Mouse (Mus musculus) spleen, postnatal 36 days (tissue): ENCODE results near the gene Nkiras2.
"Not testable (repeated sequence)": the region's sequence is repeated elsewhere in the genome, so short reads cannot be mapped to it uniquely, and the experiment has no call there.

Source experiments
- DNase-seq, 2 experiments: peaks; one replicate each; pipeline ENCODE4 v3.0.0; 2022; ENCODE audit warnings: low spot score in 2 of 2, mixed read lengths in 1 of 2

Gene Nkiras2

GRCm38 (mm10) chr11:100628862-100629352, 9.9 kb downstream of the Nkiras2 start:
- no peak for DNase-seq

DNA sequence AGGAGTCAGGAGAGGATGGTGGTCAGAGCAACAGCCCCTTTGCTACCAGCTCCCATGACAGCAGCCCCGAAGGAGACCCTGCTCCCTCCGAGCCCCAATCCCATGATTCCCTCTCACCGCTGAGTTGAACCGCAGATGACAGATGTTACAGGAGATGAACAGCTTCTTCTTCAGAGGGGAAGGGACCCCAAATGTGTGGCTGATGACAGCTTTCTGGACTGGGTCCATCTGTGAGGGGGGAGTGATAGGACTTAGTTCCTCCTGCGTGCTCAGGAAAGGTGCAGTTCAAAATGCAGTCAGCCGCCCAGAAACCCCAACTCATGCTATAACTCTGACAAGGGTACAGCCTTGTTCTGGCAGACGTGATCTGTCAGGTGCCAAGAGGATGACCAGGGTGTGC, 15.5 kb downstream of the Nkiras2 start:
- DNase-seq: no peak

GRCm38 (mm10) chr11:100640159-100640906, 21.3 kb downstream of the Nkiras2 start:
- no peak for DNase-seq

DNA sequence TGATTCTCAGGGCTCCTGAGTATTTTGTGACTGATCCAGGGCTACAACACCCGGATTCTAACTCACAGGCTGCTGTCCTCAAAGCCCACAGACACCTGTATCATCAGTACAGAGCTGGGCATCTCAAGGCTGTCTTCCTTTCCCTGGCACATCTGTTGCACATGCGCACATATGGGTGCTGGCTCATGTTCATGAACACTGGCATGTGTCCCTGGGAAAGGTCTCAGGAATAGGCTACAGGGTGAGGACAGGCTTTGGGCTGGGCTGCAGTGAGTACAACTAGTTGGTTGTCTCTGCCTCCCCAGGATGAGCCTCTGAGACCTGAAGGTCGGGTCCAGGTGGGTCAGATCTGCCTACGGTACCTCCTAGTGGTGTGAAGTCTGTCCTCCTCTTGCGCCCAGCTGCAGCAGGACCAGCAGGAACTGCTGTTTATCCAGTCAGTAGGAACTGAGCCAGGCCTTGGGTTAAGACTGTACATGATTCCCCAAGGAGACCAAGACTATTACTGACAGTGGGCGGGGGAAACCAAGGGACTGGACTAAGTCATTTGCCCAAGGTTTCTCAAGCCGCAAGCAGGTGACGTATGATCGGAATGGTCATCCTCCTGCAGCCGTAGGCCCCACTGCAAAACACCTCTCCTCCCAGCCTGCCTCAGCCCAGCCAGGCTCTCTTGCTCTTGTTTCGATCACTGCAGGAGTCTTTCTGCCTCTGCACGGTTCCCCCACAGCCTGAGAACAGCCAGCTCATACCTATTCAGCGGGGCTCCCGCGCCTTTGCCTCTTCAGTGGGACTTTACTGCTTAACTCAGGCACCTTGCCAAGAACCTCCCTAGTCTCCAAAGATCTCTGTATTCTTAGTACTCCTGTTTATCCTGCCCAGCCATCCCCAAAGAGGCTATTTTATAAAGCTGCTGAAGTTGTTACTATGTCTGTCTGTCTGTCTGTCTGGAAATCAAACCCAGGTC, 24.9 kb downstream of the Nkiras2 start:
- DNase-seq: no peak

DNA sequence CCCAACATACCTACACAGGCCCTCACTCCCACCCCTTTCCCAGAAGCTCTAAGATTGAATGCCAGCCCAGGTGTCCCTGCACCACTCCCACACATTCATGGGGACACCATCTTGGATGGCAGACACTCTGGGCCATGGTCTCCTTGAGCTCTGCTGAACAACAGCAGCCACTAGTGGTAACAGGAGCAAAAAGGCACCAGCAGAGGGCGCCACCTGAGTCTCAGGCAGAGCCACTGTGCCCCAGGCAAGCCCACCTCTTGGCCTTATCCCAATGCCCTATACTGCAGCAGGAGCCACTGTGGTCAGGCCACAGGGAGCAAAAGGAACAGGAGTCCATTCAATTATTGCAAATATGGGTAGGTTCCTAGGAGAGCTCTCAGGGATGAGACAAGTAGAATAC, 27.2 kb downstream of the Nkiras2 start:
- peak; percentile 25 to 37 for DNase-seq

GRCm38 (mm10) chr11:100648405-100648804, 29.4 kb downstream of the Nkiras2 start:
- no peak for DNase-seq

DNA sequence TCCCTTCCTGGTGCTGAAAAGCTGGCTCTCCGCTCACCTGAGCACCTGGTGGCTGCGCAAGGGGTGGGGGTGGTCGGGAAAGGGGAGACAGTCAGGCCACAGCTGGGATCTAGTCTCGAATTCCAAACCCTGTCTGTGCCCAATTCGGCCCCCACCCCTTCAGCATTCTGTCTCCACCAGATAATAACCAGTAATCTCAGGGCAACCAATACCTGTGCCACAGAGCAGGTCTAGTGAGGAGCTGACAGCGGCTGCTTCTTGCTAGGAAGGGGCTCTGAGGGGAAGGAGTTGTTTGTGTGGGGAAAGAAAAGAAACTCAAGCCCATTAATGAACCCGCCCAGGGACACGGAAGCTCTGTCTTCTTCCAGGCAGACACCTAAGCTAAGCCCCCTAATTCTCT, 32.2 kb downstream of the Nkiras2 start:
- no peak for DNase-seq

GRCm38 (mm10) chr11:100651748-100652147, 32.7 kb downstream of the Nkiras2 start:
- no peak for DNase-seq

DNA sequence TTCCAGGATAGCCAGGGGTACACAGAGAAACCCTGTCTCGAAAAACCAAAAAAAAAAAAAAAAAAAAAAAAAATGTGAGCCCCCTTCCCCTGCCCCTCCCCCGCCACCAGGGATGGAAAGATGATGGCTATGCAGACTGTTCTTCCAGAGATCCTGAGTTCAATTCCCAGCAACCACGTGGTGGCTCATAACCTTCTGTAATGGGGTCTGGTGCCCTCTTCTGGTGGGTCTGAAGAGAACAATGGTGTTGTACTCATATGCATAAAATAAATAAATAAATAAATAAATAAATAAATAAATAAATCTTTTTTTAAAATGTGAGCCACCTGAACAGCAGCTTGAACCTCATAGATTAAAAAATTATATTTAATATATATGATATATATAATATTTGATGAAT, 36.5 kb downstream of the Nkiras2 start:
- DNase-seq: not testable (repeated sequence)

DNA sequence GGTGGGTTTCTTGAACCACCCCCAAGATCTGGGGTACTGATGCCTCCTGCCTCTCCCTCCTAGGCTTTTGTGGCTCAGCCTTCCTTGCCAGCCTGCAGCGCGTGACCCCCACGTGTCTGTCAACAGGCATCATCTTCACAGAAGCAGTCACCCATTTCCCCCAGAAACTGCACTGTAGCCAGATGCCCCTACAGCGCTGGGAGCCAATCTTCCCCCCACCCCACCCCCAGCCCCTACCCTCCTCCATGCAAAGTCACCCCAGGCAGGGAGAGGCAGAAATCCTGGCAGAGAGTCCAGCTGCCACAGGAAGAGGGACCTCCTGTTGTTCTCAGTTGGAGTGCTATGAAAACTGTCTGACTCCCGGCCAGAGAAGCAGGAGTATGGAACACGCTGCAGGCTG, 37.4 kb downstream of the Nkiras2 start:
- DNase-seq: no peak

DNA sequence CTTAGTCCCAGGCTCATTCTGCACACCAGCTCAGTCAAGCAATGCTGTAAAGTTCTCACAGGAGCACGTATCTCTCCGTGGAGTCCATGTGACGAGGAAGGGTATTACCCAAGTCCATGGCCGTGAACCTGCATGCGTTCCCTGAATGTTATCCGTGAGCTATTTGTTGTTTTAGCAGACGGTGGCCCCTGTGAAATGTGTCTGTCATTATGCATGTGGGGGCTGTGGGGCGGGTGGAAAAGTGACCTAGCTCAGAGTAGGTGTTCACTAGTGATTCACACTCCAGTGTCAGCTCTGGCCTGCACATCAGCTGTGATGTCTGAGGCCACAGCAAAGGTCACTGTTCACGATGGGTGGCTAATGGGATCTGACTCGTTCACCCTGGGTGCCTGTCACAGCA, 40.8 kb downstream of the Nkiras2 start:
- no peak for DNase-seq

GRCm38 (mm10) chr11:100671049-100671448, 52.0 kb downstream of the Nkiras2 start:
- no peak for DNase-seq

DNA sequence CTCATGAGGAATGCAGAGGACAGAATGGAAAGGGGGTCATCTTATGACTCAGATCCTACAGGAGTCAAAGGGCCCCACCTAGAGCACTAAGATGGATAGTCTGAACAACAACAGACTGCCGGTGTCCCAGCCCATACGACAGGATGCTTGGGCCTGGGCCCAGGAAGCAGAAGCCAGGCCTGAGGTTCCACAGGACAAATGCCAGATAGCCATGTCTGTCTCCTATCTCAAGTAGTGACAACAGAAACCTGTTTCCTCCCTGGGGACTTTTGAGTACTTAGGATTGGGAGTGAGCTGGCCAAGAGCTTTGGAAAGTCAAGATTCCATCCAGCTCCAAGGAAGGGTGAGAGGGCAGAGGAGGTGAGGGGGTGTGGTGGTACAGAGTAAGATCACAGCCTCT, 52.9 kb downstream of the Nkiras2 start:
- DNase-seq: no peak

- DNase-seq: no peak
These were observed 54.1 kb downstream of the Nkiras2 start for GRCm38 (mm10) chr11:100673169-100673568.
